Mouse (Mus musculus) CH12.LX (cell line): ENCODE data around the gene Syncrip. TPM values are rescaled to one million over a fixed set of nuclear protein-coding genes. Genes with fewer than 3 reads are reported as not detected.

Experiments
- DNase-seq: peaks from one replicate; pipeline ENCODE4 v3.0.0-alpha.2; 2013; ENCODE audit errors: extremely low read depth
- H3K27ac ChIP-seq: 2 replicates; pipeline ENCODE4 v1.5.1; 2012; ENCODE audit warnings: low read depth, mild to moderate bottlenecking, control low read depth, moderate library complexity; ENCODE audit not compliant: insufficient read depth
- H3K27me3 ChIP-seq: replicated peaks from 2 replicates; pipeline ENCODE3; 2012; ENCODE audit warnings: inconsistent platforms
- H3K36me3 ChIP-seq, 2 experiments: replicated peaks in 1 of 2; 2 replicates each; pipeline versions ENCODE3 to v1.6.1; 2012; ENCODE audit warnings: inconsistent platforms in 1 of 2, low read length in 1 of 2, mild to moderate bottlenecking in 1 of 2, mixed read lengths in 1 of 2, moderate library complexity in 1 of 2; ENCODE audit not compliant: control insufficient read depth in 1 of 2, insufficient read depth in 1 of 2
- H3K4me1 ChIP-seq, 2 experiments: 2 replicates each; pipeline ENCODE4 v1.6.1; 2012; ENCODE audit warnings: inconsistent platforms in 1 of 2, moderate library complexity in 1 of 2; ENCODE audit not compliant: insufficient read depth in 2 of 2, control insufficient read depth in 1 of 2
- H3K4me2 ChIP-seq: 2 replicates; pipeline ENCODE4 v1.6.1; 2012; ENCODE audit warnings: low read depth, mild to moderate bottlenecking, control low read depth; ENCODE audit not compliant: poor library complexity, insufficient read depth, severe bottlenecking
- H3K4me3 ChIP-seq, 3 experiments: fragments of 150-350 bp in 1 of 3; sonication (generic) in 1 of 3; replicated peaks in 1 of 3; 2 replicates each; pipeline versions ENCODE3 to v1.5.1; 2011 to 2012; ENCODE audit warnings: low read depth in 2 of 3, low read length in 2 of 3, mild to moderate bottlenecking in 2 of 3, moderate library complexity in 2 of 3, control low read depth in 1 of 3, improper control_type of control experiment in 1 of 3, inconsistent platforms in 1 of 3, mixed read lengths in 1 of 3; ENCODE audit not compliant: poor library complexity in 1 of 3
- H3K79me2 ChIP-seq: replicated peaks from 2 replicates; pipeline ENCODE4 v1.6.1; 2012; ENCODE audit warnings: mild to moderate bottlenecking, moderate library complexity; ENCODE audit not compliant: control insufficient read depth, poor library complexity, insufficient read depth, severe bottlenecking; ENCODE audit errors: extremely low read depth
- H3K9ac ChIP-seq: 2 replicates; pipeline ENCODE4 v1.6.1; 2012; ENCODE audit warnings: low read depth, mild to moderate bottlenecking, control low read depth, moderate library complexity; ENCODE audit not compliant: insufficient read depth
- H3K9me3 ChIP-seq: replicated peaks from 2 replicates; pipeline ENCODE3; 2012; ENCODE audit warnings: low read length, inconsistent platforms, mixed read lengths
- CHD1 ChIP-seq: IDR thresholded peaks from 2 replicates; pipeline ENCODE4 v1.6.1; 2012; ENCODE audit warnings: low read depth, low read length, improper control_type of control experiment, inconsistent platforms
- CTCF ChIP-seq, 2 experiments: IDR thresholded peaks in 1 of 2; conservative IDR thresholded peaks in 1 of 2; 2 replicates each; pipeline ENCODE4 v1.5.1; 2011 to 2012; ENCODE audit warnings: low read depth in 2 of 2, low read length in 2 of 2, improper control_type of control experiment in 1 of 2, inconsistent platforms in 1 of 2, mild to moderate bottlenecking in 1 of 2, moderate library complexity in 1 of 2
- E2F4 ChIP-seq: IDR thresholded peaks from 2 replicates; pipeline ENCODE4 v1.6.1; 2011; ENCODE audit warnings: low read depth, low read length, improper control_type of control experiment; ENCODE audit not compliant: insufficient replicate concordance
- EP300 ChIP-seq: IDR thresholded peaks from 2 replicates; pipeline ENCODE4 v1.6.1; 2011; ENCODE audit warnings: low read length, improper control_type of control experiment
- HCFC1 ChIP-seq: IDR thresholded peaks from 2 replicates; pipeline ENCODE4 v1.6.1; 2012; ENCODE audit warnings: low read depth, mild to moderate bottlenecking, inconsistent platforms, low read length, improper control_type of control experiment
- IRF4 ChIP-seq: IDR thresholded peaks from 2 replicates; pipeline ENCODE4 v1.6.1; 2014; ENCODE audit warnings: low read depth, mild to moderate bottlenecking, inconsistent platforms, low read length, improper control_type of control experiment
- JUN ChIP-seq: IDR thresholded peaks from 2 replicates; pipeline ENCODE4 v1.6.1; 2011; ENCODE audit warnings: low read depth, mild to moderate bottlenecking, low read length, improper control_type of control experiment, moderate library complexity; ENCODE audit not compliant: insufficient read depth
- JUND ChIP-seq: conservative IDR thresholded peaks from 2 replicates; pipeline ENCODE4 v1.6.1; 2011; ENCODE audit warnings: low read depth, low read length, improper control_type of control experiment
- KAT2A ChIP-seq: IDR thresholded peaks from 2 replicates; pipeline ENCODE4 v1.6.1; 2012; ENCODE audit warnings: low read length, improper control_type of control experiment, inconsistent platforms; ENCODE audit not compliant: insufficient replicate concordance
- MAFK ChIP-seq: IDR thresholded peaks from 2 replicates; pipeline ENCODE4 v1.6.1; 2011; ENCODE audit warnings: low read length, improper control_type of control experiment; ENCODE audit not compliant: insufficient replicate concordance
- MAX ChIP-seq: IDR thresholded peaks from 2 replicates; pipeline ENCODE4 v1.6.1; 2011; ENCODE audit warnings: low read length, improper control_type of control experiment
- MEF2A ChIP-seq: IDR thresholded peaks from 2 replicates; pipeline ENCODE4 v1.6.1; 2014; ENCODE audit warnings: low read depth, mild to moderate bottlenecking, inconsistent platforms, low read length, improper control_type of control experiment, borderline replicate concordance
- MXI1 ChIP-seq: IDR thresholded peaks from 2 replicates; pipeline ENCODE4 v1.6.1; 2011; ENCODE audit warnings: mild to moderate bottlenecking, low read depth, low read length, improper control_type of control experiment
- NRF1 ChIP-seq: IDR thresholded peaks from 2 replicates; pipeline ENCODE4 v1.6.1; 2014; ENCODE audit warnings: low read depth, mild to moderate bottlenecking, inconsistent platforms, low read length, improper control_type of control experiment, moderate library complexity
- PAX5 ChIP-seq: IDR thresholded peaks from 2 replicates; pipeline ENCODE4 v1.6.1; 2012; ENCODE audit warnings: low read length, inconsistent platforms, mixed read lengths
- POLR2A ChIP-seq: IDR thresholded peaks from 2 replicates; pipeline ENCODE4 v1.6.1; 2011; ENCODE audit warnings: low read depth, mild to moderate bottlenecking, improper control_type of control experiment, low read length
- POLR2AphosphoS2 ChIP-seq: IDR thresholded peaks from 2 replicates; pipeline ENCODE4 v1.6.1; 2011; ENCODE audit warnings: low read depth, low read length, improper control_type of control experiment
- RAD21 ChIP-seq: IDR thresholded peaks from 2 replicates; pipeline ENCODE4 v1.6.1; 2011; ENCODE audit warnings: low read depth, mild to moderate bottlenecking, low read length, improper control_type of control experiment, moderate library complexity
- SMC3 ChIP-seq: IDR thresholded peaks from 2 replicates; pipeline ENCODE4 v1.6.1; 2011; ENCODE audit warnings: low read depth, low read length, improper control_type of control experiment
- TBP ChIP-seq: conservative IDR thresholded peaks from 2 replicates; pipeline ENCODE4 v1.6.1; 2011; ENCODE audit warnings: low read depth, low read length, improper control_type of control experiment
- UBTF ChIP-seq: IDR thresholded peaks from 2 replicates; pipeline ENCODE4 v1.6.1; 2012; ENCODE audit warnings: low read depth, mild to moderate bottlenecking, inconsistent platforms, low read length, improper control_type of control experiment, moderate library complexity
- ZKSCAN1 ChIP-seq: IDR thresholded peaks from 2 replicates; pipeline ENCODE4 v1.6.1; 2012; ENCODE audit warnings: low read depth, inconsistent platforms, low read length, improper control_type of control experiment, borderline replicate concordance
- ZMIZ1 ChIP-seq: IDR thresholded peaks from 2 replicates; pipeline ENCODE4 v1.6.1; 2012; ENCODE audit warnings: low read depth, mild to moderate bottlenecking, inconsistent platforms, low read length, improper control_type of control experiment
- ZNF384 ChIP-seq: IDR thresholded peaks from 2 replicates; pipeline ENCODE4 v1.6.1; 2012; ENCODE audit warnings: low read depth, low read length, improper control_type of control experiment, inconsistent platforms
- dilution Hi-C: fragments of 300-500 bp; cut with MboI; formaldehyde crosslinking; loops from 2 replicates; pipeline ENCODE4 v1.14.3; 2020; ENCODE audit warnings: low sequenced_read_pairs; ENCODE audit not compliant: extremely low pct_unique_long_range_greater_than_20kb, extremely low pct_ligation_motif_present
- in situ Hi-C: fragments of 300-500 bp; cut with MboI; formaldehyde crosslinking; loops from 3 replicates; pipeline ENCODE4 v1.14.3; 2019; ENCODE audit warnings: low sequenced_read_pairs, low pct_ligation_motif_present, low pct_unique_long_range_greater_than_20kb, mixed read lengths
- polyA plus RNA-seq: library from polyadenylated mRNA; unstranded; fragments of >175 nt; gene quantifications from 2 replicates; pipeline ENCODE4 v1.2.1, GENCODE M21; 2012; ENCODE audit warnings: low read depth; ENCODE audit not compliant: insufficient read length
- total RNA-seq, 2 experiments: library from RNA; depleted of rRNA; stranded (reverse); fragments of 300-350 nt in 1 of 2; fragments of >200 nt in 1 of 2; gene quantifications; 2 replicates each; pipeline ENCODE4 v1.2.3; 2012 to 2014

Syncrip gene
- total and polyA plus RNA-seq, 3 experiments: 102 to 227 (median 213) TPM

DNA sequence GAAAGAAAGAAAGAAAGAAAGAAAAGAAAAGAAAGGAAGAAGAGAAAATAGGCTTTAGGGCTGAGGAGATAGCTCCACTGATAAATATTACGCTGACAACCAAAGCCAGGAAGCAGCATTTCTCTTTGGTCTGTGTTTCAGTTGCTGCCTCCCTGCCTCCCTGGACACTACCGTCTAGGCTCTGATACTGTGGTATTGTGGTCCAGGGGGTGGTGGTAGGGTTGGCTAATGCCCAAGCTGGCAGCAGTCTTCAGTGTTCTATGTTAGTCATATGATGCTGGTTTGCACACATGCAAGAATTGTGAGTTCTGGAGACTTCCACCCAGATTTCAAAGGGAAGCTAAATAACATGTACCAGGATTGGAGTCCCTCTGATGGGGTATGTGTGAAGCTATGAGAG, 17.7 kb upstream of the Syncrip start:
- Histone ChIP-seq H3K4me1 (peaks cover 0 to under 1% of the 10 kb centered on the region in 2 experiments; a peak in 1 of 4 replicates), H3K79me2 (no peaks in the 10 kb centered on the region), H3K9me3 (peaks cover 2% of the 10 kb centered on the region), H3K36me3 (no peaks in the 10 kb centered on the region), H3K27me3 (no peaks in the 10 kb centered on the region), H3K4me2 (no peak overlapping the region), H3K27ac (no peak overlapping the region), H3K4me3 (no peak overlapping the region), H3K9ac (no peak overlapping the region)
- in situ Hi-C loops: no loop called here
- DNase-seq: no peak
- no peak for TF ChIP-seq JUND
- no peak for TF ChIP-seq UBTF
- TF ChIP-seq MEF2A: no peak
- no peak for TF ChIP-seq CTCF (conservative IDR thresholded peaks at IDR 0.05 in 1 of 2, IDR thresholded peaks at IDR 0.05 in 1 of 2; ENCODE audit: low read depth in 2 of 2, low read length in 2 of 2)
- no peak for TF ChIP-seq HCFC1
- no peak for TF ChIP-seq JUN
- TF ChIP-seq NRF1: no peak
- TF ChIP-seq KAT2A: no peak
- TF ChIP-seq ZNF384: no peak
- TF ChIP-seq MAX: no peak
- no peak for TF ChIP-seq ZMIZ1
- TF ChIP-seq POLR2AphosphoS2: no peak
- dilution Hi-C loops: no loop called here

DNA sequence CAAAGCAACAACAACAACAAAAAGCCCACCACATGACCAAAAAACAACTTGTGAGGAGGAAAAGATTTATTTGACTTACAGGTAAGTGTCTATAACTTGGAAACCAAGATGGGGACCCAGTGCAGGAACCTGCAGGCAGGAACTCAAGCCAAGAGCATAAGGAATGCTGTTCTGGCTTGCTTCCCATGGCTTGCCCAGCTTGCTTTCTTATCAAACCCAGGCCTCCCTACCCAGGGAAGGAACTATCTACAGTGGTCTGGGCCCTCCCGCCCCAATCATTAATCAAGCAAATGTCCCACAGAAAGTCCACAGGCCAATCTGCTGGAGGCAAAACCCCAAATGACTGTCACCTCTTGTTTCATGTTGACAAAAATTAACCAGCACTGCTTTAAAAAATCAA, 10.1 kb upstream of the Syncrip start:
- dilution Hi-C loops (no loop called here), in situ Hi-C loops (no loop called here)
- H3K4me1 ChIP-seq: no peaks in the 10 kb centered on the region
- H3K9me3 ChIP-seq: peaks cover 2% of the 10 kb centered on the region
- no peak overlapping the region for H3K4me2 ChIP-seq
- H3K9ac ChIP-seq: no peak overlapping the region
- DNase-seq: no peak
- H3K27me3 ChIP-seq: no peaks in the 10 kb centered on the region
- TF ChIP-seq KAT2A: no peak
- no peak for TF ChIP-seq TBP
- TF ChIP-seq RAD21: no peak
- TF ChIP-seq PAX5: no peak
- TF ChIP-seq POLR2A: no peak
- no peak for TF ChIP-seq ZKSCAN1
- TF ChIP-seq CHD1: no peak
- no peak for TF ChIP-seq NRF1
- no peak for TF ChIP-seq IRF4
- TF ChIP-seq CTCF (conservative IDR thresholded peaks at IDR 0.05 in 1 of 2, IDR thresholded peaks at IDR 0.05 in 1 of 2; ENCODE audit: low read depth in 2 of 2, low read length in 2 of 2): no peak
- TF ChIP-seq ZNF384: no peak
- no peak for TF ChIP-seq E2F4
- TF ChIP-seq MXI1: no peak
- TF ChIP-seq HCFC1: no peak
- TF ChIP-seq SMC3: no peak
- no peak for TF ChIP-seq MEF2A
- TF ChIP-seq EP300: no peak
- TF ChIP-seq MAFK: no peak
- no peak overlapping the region for H3K27ac ChIP-seq
- H3K36me3 ChIP-seq: no peaks in the 10 kb centered on the region
- H3K79me2 ChIP-seq: no peaks in the 10 kb centered on the region
- H3K4me3 ChIP-seq: no peak overlapping the region
